Mouse (Mus musculus) C2C12 (cell line): ENCODE results near the gene Cyp2b13. TPM values are rescaled to one million over a fixed set of nuclear protein-coding genes. Genes with fewer than 3 reads are reported as not detected.
"Not testable (repeated sequence)": the region's sequence is repeated elsewhere in the genome, so short reads cannot be mapped to it uniquely, and the experiment has no call there.

Experiments
- H3K27me3 ChIP-seq: one replicate; pipeline ENCODE4 v1.6.1; 2011; ENCODE audit not compliant: control insufficient read depth, insufficient read depth, insufficient read length
- H3K36me3 ChIP-seq: one replicate; pipeline ENCODE4 v1.6.1; 2011; ENCODE audit not compliant: control insufficient read depth, insufficient read depth
- H3K4me3 ChIP-seq: one replicate; pipeline ENCODE4 v1.5.1; 2011; ENCODE audit warnings: mild to moderate bottlenecking, control low read depth; ENCODE audit not compliant: poor library complexity, insufficient read depth, severe bottlenecking
- H3K79me2 ChIP-seq: one replicate; pipeline ENCODE4 v1.6.1; 2011; ENCODE audit not compliant: control insufficient read depth, insufficient read depth
- H3K79me3 ChIP-seq: one replicate; pipeline ENCODE4 v1.6.1; 2011; ENCODE audit warnings: low read depth, control low read depth
- H3ac ChIP-seq: one replicate; pipeline ENCODE3; 2011; ENCODE audit warnings: low read depth; ENCODE audit not compliant: control insufficient read depth, insufficient read length
- CEBPB ChIP-seq: IDR thresholded peaks from one replicate; pipeline ENCODE4 v1.6.1; 2011; ENCODE audit warnings: low read depth, mild to moderate bottlenecking, control low read depth, moderate library complexity
- CTCF ChIP-seq: IDR thresholded peaks from one replicate; pipeline ENCODE4 v1.5.1; 2011; ENCODE audit not compliant: control insufficient read depth, insufficient read depth, insufficient read length
- FOSL1 ChIP-seq: IDR thresholded peaks from one replicate; pipeline ENCODE4 v1.8.0; 2011; ENCODE audit warnings: mild to moderate bottlenecking, low read length; ENCODE audit not compliant: poor library complexity, insufficient read depth, severe bottlenecking
- MAX ChIP-seq: IDR thresholded peaks from one replicate; pipeline ENCODE4 v1.6.1; 2011; ENCODE audit warnings: mild to moderate bottlenecking, control low read depth
- MYOD1 ChIP-seq: IDR thresholded peaks from one replicate; pipeline ENCODE4 v1.6.1; 2011; ENCODE audit warnings: low read depth; ENCODE audit not compliant: control insufficient read depth, insufficient read length
- MYOG ChIP-seq: IDR thresholded peaks from one replicate; pipeline ENCODE4 v1.6.1; 2011; ENCODE audit not compliant: control insufficient read depth, insufficient read length; ENCODE audit errors: extremely low read depth
- USF1 ChIP-seq: IDR thresholded peaks from one replicate; pipeline ENCODE4 v1.6.1; 2011; ENCODE audit warnings: low read depth, mild to moderate bottlenecking, control low read depth, moderate library complexity
- long read RNA-seq, 2 experiments: library from polyadenylated mRNA; unstranded; transcript quantifications; one replicate each; pipeline ENCODE4 v2.0.0; 2019 to 2020
- polyA plus RNA-seq: library from polyadenylated mRNA; unstranded; fragments of >200 nt; fragmentation: generic; extraction: Trizol; gene quantifications from one replicate; pipeline ENCODE4 v1.2.1, GENCODE M21; 2012; ENCODE audit warnings: missing spikeins

The Cyp2b13 gene
- polyA plus RNA-seq, result 0.15 TPM
- long read RNA-seq, experiment 1, result 0 reads
- long read RNA-seq, experiment 2, result 0 reads

DNA sequence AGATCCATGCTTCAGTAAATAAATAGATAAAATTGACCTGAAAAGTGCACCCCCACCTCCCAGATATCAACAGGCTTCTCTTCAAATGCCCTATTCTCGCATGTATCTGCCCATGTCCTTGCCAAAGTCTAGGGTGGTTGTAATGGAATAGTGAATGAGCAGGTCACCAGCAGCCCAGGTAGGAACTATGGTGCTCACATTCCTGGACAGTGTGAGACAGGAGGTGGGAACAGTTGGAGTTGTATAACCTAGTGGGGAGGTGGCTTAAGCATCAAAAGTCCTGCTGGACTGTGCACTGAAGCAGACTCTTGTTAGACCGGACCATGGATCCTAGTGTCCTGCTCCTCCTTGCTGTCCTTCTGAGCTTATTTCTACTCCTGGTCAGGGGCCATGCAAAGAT lies at the start of gene Cyp2b13:
TSS of gene Cyp2b13 (plus strand) at position 301 of the 400 bp plus-strand sequence.
- H3K79me2 ChIP-seq, H3ac ChIP-seq, H3K27me3 ChIP-seq, H3K4me3 ChIP-seq, H3K36me3 ChIP-seq, H3K79me3 ChIP-seq: not testable (repeated sequence)

DNA sequence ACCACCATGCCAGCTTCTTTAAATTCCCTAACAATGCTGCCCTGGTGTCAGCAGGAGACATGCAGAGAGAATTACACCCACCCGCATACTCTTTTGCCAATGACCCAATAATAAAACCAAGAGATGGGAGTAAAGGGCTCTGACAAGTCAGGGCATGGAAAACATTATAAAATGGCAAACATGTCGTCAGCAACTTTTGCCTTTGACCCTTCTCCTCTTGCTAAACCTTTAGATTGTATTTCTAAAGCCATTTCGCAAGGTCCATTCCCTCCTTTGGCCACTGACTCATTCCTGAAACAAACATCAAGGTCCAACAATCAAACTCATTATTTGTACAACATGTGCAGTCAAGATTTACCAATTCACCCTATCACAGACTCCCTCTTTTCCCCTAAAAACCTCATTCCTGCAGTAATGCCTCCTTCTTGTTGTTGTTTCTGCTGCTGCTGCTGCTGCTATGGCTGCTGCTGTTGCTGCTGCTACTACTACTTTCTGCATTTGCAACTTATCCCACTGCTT lies 41.4 kb upstream of the Cyp2b13 start:
- not testable (repeated sequence) for H3K27me3 ChIP-seq, H3K79me3 ChIP-seq, H3K36me3 ChIP-seq, H3K4me3 ChIP-seq, H3K79me2 ChIP-seq, H3ac ChIP-seq

DNA sequence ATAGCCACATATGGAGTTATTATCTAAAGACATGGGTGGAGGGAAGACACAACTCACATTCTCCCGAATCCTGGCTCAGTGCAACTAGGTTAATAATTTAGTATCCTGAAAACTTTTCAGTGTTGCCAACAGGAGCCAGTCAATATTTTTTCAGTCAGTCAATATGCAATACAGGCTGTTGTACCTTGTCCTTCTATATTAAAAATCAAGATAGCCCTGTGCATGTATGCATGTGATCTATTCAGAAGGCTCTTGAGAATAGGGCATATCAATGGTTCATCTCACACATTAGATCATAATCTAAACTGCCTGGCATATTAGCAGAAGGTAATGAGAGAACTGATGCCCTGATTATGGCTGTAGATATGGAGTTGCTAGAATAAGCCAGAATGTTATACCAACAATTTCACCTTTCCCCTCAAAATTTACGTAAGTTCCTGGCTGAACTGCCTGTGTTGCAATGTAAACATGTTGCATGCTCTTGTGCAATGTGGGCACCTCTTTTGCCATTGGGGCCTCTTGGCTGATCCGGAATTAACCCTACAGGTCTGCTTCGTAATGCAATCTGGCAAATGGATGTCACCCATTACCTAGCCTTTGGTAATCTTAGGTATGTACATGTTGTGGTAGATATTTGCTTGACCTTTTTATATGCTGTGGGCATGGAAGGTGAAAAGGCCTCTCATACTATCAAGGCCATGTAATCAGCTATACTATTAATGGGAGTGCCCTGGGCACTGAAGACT lies 6.2 kb upstream of the Cyp2b13 start:
- not testable (repeated sequence) for H3K79me3 ChIP-seq, H3ac ChIP-seq, H3K27me3 ChIP-seq, H3K4me3 ChIP-seq, H3K36me3 ChIP-seq, H3K79me2 ChIP-seq

DNA sequence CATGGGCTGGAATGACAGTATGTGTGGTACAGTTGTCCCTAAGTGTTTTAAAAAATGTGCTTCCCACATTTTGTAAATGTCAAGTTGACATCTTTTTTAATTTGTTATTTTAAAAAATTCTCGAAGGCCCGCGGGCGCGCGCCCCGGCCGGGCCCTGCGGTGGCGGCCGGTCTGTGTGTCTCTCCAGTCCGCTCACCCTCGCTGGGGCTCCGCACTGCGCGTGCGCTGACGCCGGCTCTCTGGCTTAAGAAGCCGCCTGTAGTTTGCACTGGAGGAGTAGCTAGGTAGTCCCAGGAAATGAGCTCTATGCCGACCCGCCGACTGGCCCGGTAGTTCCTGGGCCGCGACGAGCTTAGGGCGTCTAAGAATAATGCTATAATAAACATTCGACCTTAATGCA lies 10.4 kb downstream of the Cyp2b13 start:
- H3K4me3 ChIP-seq, H3K79me2 ChIP-seq, H3K79me3 ChIP-seq, H3K27me3 ChIP-seq, H3ac ChIP-seq, H3K36me3 ChIP-seq: not testable (repeated sequence)

DNA sequence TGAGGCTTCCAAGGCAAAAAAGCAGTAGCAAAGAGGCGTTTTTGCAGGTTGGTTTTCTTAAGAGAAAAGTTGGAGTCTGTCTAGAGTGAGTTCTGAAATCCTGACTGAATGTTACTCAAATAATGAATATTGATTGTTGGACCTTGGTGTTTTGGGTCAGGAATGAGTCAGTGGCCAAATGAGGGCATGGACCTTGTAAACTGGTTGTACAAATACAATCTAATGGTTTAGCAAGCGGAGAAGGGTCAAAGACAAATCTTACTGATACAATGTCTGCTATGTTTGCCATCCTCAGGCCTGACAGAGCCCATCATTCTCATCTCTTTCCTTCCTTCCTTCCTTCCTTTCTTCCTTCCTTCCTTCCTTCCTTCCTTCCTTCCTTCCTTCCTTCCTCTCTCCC lies 21.3 kb downstream of the Cyp2b13 start:
- H3K4me3 ChIP-seq, result no peak overlapping the region
- no peaks in the 10 kb centered on the region for H3K27me3 ChIP-seq
- TF ChIP-seq MYOD1 (no peak), CEBPB (no peak)
- no peaks in the 10 kb centered on the region for H3K79me2 ChIP-seq
- H3K36me3 ChIP-seq, result no peaks in the 10 kb centered on the region
- H3ac ChIP-seq, result no peak overlapping the region
- H3K79me3 ChIP-seq, result no peaks in the 10 kb centered on the region

DNA sequence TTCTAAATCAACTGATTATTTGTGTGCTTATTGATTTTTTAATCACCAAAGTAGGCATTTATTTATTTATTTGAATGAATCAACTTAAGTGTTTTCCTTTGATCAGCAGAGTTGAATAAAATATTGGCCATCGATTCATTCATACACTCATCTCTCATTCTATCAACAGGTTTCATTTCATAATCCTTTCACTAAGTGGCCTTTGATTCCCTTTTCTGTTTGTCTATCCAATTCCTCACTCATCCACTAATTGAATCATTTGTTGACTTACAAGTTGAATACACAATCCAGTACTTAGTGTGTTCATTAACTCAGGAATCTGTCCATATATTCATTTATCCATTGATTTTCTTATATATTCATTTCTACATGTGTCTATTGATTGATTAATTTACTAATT lies 26.1 kb downstream of the Cyp2b13 start:
- Histone ChIP-seq H3ac (no peak overlapping the region), H3K79me3 (no peaks in the 10 kb centered on the region), H3K27me3 (no peaks in the 10 kb centered on the region), H3K4me3 (no peak overlapping the region), H3K36me3 (no peaks in the 10 kb centered on the region), H3K79me2 (no peaks in the 10 kb centered on the region)
- TF ChIP-seq MAX (no peak), USF1 (no peak), CTCF (no peak), FOSL1 (no peak), CEBPB (no peak), MYOD1 (no peak), MYOG (no peak)

DNA sequence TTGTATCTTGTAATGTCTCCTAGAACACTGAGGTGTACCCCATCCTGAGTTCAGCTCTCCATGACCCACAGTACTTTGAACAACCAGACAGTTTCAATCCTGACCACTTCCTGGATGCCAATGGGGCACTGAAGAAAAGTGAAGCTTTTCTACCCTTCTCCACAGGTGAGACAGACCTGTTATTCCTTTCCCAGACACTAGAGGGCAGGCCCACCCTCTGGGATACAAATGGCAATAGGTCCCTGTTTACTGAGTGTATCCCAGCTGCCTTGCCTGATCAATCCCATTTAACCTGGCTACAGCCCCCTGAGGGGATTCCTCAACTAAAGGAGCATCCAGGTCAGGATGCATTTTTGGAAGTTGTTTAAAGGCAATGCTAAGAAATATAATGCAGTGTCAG lies 27.3 kb downstream of the Cyp2b13 start:
- not testable (repeated sequence) for H3K79me3 ChIP-seq, H3K4me3 ChIP-seq, H3K27me3 ChIP-seq, H3K79me2 ChIP-seq, H3ac ChIP-seq, H3K36me3 ChIP-seq

DNA sequence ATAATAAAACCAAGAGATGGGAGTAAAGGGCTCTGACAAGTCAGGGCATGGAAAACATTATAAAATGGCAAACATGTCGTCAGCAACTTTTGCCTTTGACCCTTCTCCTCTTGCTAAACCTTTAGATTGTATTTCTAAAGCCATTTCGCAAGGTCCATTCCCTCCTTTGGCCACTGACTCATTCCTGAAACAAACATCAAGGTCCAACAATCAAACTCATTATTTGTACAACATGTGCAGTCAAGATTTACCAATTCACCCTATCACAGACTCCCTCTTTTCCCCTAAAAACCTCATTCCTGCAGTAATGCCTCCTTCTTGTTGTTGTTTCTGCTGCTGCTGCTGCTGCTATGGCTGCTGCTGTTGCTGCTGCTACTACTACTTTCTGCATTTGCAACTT lies 78.3 kb downstream of the Cyp2b13 start:
- not testable (repeated sequence) for H3K79me3 ChIP-seq, H3K27me3 ChIP-seq, H3K79me2 ChIP-seq, H3K4me3 ChIP-seq, H3K36me3 ChIP-seq, H3ac ChIP-seq

DNA sequence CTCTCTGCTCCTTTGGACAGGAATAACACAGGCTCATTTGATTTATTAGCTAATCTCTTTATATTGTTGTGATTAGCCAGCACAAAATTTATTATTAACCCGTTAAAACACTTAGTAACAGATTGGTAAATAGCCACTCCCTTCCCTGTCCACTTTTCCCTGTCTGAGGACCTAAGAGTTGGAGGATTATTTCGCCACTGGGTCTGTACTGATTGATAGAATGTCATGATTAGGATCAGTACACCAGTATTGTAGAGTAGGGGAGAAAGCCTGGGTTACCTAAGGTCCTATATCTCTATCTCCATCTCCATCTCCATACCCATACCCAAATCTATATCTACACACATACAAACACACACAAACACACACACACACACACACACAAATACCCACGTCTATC lies 82.4 kb downstream of the Cyp2b13 start:
- not testable (repeated sequence) for H3K79me3 ChIP-seq, H3K79me2 ChIP-seq, H3K4me3 ChIP-seq, H3K27me3 ChIP-seq, H3K36me3 ChIP-seq, H3ac ChIP-seq
